8 mouse cellular contexts compared by ENCODE assay signal in the genomic region with DNA sequence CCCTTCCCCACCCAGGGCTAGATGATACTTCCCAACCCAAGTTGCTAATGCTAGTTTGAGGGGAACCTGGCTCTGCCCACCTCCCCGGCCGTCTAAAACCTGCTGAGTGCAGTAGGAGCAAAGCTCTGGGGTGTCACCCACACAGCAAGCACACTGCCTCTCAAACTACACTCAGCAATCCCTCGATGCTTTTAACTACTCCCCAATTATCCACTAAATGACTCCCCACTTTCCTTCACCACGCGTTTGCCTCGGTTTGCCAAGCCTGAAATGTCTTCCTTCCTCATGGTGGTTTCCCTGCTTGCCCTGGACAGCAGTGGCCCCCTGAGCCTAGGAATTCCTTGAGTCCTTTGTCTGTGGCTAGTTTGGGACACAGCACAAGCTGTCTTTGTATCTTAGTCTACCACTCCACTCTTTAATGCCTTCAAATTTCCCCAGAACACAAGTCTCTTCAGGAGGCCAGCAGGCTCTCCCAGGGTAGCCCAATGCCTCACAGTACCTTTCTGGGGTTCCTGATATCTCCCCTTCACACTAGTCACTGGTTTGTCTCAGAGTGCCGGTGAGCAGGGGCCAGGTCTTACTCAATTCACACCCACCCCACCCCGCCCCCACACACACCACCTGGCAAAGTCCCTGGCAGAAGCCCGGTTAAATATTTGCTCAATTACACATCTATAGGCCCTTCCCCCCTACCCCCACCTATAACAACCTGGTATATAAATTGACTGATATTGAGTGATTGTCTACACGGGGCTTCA. TPM values are rescaled to one million over a fixed set of nuclear protein-coding genes. Genes with fewer than 3 reads are reported as not detected.
DNase-seq lines count a peak whose midpoint lies in the region; ATAC-seq lines count a peak whose summit lies in the region.

No protein-coding gene starts in this region.

- peaks cover 53% of the 10 kb centered on the region for H3K4me1 ChIP-seq in kidney, embryonic 14.5 days (ENCODE audit: control insufficient read depth, insufficient read depth, low read length)
- peaks cover 74% of the 10 kb centered on the region for H3K4me1 ChIP-seq in hindbrain, embryonic 10.5 days (replicated peaks)
- peaks cover 45% of the 10 kb centered on the region for H3K4me1 ChIP-seq in midbrain, embryonic 12.5 days

- H3K4me3 ChIP-seq in kidney, embryonic 14.5 days (ENCODE audit: low read length) = peak overlapping the region; percentile 92
- peak overlapping the region; percentile 93 for H3K4me3 ChIP-seq in hindbrain, embryonic 10.5 days
- H3K4me3 ChIP-seq in midbrain, embryonic 12.5 days = peak overlapping the region; percentile 74

- WGBS in kidney, embryonic 14.5 days = 11% methylated on average over 10 of the region's 10 CpGs
- 9% methylated on average over 10 of the region's 10 CpGs for WGBS in hindbrain, embryonic 10.5 days
- WGBS in midbrain, embryonic 12.5 days = 6% methylated on average over 10 of the region's 10 CpGs

- peak overlapping the region; percentile 91 for H3K9ac ChIP-seq in kidney, embryonic 14.5 days (ENCODE audit: low read depth, low read length)
- H3K9ac ChIP-seq in midbrain, embryonic 12.5 days (replicated peaks) = peak overlapping the region; percentile 39; the same call in 1 of the 2 replicates

- H3K27me3 ChIP-seq in kidney, embryonic 14.5 days (ENCODE audit: control insufficient read depth, insufficient read depth, low read length) = no peaks in the 10 kb centered on the region
- H3K27me3 ChIP-seq in hindbrain, embryonic 10.5 days (ENCODE audit: insufficient read depth, poor library complexity, severe bottlenecking) = 0 out of 2 replicates have a peak, but pooled peaks cover 5% of the 10 kb centered on the region
- peaks cover 12% of the 10 kb centered on the region; the same call in 1 of the 2 replicates for H3K27me3 ChIP-seq in midbrain, embryonic 12.5 days

- H3K36me3 ChIP-seq in kidney, embryonic 14.5 days (ENCODE audit: control insufficient read depth, insufficient read depth, low read length) = no peaks in the 10 kb centered on the region
- no peaks in the 10 kb centered on the region for H3K36me3 ChIP-seq in hindbrain, embryonic 10.5 days
- no peaks in the 10 kb centered on the region for H3K36me3 ChIP-seq in midbrain, embryonic 12.5 days

- no peaks in the 10 kb centered on the region for H3K9me3 ChIP-seq in kidney, embryonic 14.5 days (ENCODE audit: control insufficient read depth, low read length)
- no peaks in the 10 kb centered on the region for H3K9me3 ChIP-seq in hindbrain, embryonic 10.5 days
- H3K9me3 ChIP-seq in midbrain, embryonic 12.5 days = no peaks in the 10 kb centered on the region

- ATAC-seq in kidney, embryonic 14.5 days (ENCODE audit: low FRiP score, low TSS enrichment) = no peak
- ATAC-seq in midbrain, embryonic 12.5 days (ENCODE audit: low FRiP score, low read depth) = no peak

- no peak for DNase-seq in kidney, adult 8-10 months
- DNase-seq in adipocyte (ENCODE audit: low spot score) (peak; percentile 44), MN1 (ENCODE audit: low spot score) (no peak)
- no peak for DNase-seq in hindbrain, embryonic 10.5 days (ENCODE audit: low spot score)
- no peak for DNase-seq in embryo, embryonic 9.5 days (ENCODE audit: extremely low spot score)
- DNase-seq in adrenal gland, adult 8-10 months = no peak

- peak overlapping the region; percentile 84 for H3K27ac ChIP-seq in kidney, embryonic 14.5 days (ENCODE audit: low read depth, low read length)
- peak overlapping the region; percentile 81 for H3K27ac ChIP-seq in hindbrain, embryonic 10.5 days
- H3K27ac ChIP-seq in midbrain, embryonic 12.5 days (replicated peaks) = no peak overlapping the region

- peak overlapping the region; percentile 78 for H3K4me2 ChIP-seq in kidney, embryonic 14.5 days (replicated peaks; ENCODE audit: low read depth, low read length)
- H3K4me2 ChIP-seq in midbrain, embryonic 12.5 days (replicated peaks) = peak overlapping the region; percentile 90

RNA-seq across cellular contexts. Expression of a gene that starts 2.3 kb away (rescaled TPM):
- 43.8 and 72.3 TPM in 2 replicates for polyA plus RNA-seq in kidney, embryonic 14.5 days (2014; fragmentation: Nextera tagmentation; extraction: Ambion mirVana)
- polyA plus RNA-seq in hindbrain, embryonic 10.5 days (2016; fragmentation: Nextera tagmentation; extraction: Ambion mirVana) = 32.7 and 38.4 TPM in 2 replicates
- polyA plus RNA-seq in midbrain, embryonic 12.5 days (2016; fragmentation: Nextera tagmentation; extraction: Ambion mirVana) = 24.9 and 29.1 TPM in 2 replicates
- total RNA-seq in adrenal gland, adult 8-10 months (2022) = 100 to 1,000 TPM; 304 to 366 (median 340) TPM
